Mouse (Mus musculus) testis, postnatal 10 days (tissue): ENCODE data around the gene Spag8.

ENCODE experiments used
- DNase-seq: peaks from one replicate; pipeline ENCODE4 v3.0.0; 2021; ENCODE audit warnings: low spot score

Spag8 gene

DNA sequence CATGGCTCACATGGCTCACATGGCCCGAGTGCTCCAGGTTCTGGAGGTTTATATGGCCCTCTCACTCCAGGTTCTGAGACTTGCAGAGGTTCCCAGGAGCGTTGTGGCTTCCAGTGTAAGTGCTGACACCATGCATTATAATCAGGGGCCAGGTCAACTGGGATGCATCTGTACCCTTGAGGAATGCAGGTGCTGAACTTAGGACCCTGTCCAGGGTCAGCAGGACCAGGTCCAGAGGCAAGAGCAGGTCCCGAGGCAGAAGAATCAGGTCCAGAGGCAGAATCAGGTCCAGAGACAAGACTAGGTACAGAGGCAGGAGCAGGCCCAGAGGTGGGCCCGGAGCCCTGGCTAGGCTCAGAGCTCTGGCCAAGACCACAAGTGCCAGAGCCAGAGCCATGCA lies 668 bp downstream of the Spag8 start:
- no peak for DNase-seq

DNA sequence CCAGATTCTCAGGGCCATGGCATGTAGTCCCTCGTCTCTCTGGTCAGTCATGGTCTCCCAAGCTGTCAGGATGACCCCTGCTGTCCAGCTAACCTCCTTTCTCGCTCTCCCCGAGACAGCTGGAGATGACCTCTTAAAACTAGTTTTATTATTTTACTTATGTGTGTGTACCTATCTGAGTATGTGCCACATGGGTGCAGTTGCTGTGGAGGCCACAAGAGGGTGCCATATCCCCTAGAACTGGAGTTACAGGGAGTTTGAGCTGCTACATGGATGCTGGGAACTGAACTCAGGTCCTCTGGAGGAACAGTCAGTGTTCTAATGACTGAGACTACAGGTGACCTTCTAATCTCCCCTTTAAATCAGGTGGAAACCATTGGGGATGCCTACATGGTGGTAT lies 3.6 kb downstream of the Spag8 start:
- DNase-seq, result no peak

- peak; percentile 30 for DNase-seq
These were observed 12.9 kb downstream of the Spag8 start for GRCm38 (mm10) chr4:43640491-43640890.

DNA sequence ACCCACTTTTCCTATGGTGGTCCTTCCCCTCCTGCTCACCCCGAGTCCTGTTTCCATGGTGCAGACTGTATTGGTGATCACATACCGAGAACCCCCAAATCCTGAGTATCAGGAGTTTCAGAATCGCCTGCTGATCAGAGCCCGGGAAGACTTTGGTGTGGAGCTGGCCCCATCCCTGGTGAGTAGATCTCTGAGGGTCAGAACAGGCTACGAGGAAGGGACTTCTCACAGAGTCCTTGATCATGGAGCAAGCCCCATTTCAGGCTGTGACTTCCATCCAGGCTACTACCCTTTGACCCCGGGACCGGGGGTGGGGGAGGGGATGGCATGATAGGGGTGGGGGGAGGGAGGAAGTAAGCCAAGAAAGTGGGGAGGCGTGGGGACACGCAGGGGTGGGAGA lies 13.3 kb downstream of the Spag8 start:
- peak; percentile 39 for DNase-seq

DNA sequence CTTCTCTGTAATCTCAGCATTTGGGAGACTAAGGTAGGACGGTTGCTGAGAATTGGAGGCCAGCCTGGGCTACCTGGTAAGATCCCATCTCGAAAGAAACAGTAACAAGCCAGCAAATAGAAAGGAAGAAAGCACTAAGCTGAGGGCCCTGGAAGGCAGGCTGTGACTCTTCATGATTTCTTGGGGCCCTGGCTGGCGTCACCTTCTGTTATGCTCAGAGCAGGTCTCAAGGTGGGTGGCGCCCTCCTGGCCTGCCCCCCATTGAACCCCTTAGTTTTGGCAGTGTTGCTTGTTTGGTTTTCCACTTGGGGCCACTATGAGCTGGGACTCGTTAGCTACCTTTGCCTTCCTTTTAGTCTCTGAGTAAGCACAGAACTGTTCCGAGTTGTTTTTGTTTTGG lies 16.6 kb downstream of the Spag8 start:
- peak; percentile 33 for DNase-seq

DNA sequence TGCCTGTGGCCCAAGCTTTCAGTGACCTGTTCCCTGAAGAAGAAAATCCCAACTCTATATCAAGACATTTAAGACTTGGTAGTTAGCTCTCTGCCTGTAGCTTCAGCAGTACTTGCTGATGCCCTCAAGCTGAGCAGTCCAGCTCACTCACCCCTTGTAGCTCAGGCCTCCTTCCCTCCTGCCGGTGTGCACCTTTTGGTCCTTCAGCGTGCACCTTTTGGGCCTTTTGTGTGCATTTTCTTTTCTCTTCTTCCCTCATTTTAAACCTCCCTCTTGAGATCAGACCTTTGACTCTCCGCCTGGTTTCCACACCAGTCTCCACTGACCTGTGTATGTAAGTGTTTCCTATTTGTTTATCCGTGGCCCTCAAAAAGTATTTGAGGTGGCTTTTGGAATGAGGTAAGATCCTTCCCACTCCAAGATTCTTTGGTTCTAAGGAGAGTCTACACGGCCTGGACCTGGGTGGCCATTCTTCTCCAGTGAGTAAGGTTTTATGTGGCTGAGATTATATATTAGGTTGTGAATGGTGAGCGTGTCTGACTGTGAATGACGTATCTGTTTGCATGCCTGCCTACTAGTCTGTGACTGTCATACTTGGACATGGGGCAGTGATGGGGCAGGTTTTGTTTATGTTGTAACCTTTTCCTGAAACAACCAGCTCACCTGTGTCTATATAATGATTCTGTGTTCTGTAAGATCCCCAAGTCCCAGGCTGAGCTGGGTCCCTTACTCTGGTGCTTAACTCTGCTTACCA lies 18.6 kb downstream of the Spag8 start:
- peak; percentile 30 for DNase-seq

DNA sequence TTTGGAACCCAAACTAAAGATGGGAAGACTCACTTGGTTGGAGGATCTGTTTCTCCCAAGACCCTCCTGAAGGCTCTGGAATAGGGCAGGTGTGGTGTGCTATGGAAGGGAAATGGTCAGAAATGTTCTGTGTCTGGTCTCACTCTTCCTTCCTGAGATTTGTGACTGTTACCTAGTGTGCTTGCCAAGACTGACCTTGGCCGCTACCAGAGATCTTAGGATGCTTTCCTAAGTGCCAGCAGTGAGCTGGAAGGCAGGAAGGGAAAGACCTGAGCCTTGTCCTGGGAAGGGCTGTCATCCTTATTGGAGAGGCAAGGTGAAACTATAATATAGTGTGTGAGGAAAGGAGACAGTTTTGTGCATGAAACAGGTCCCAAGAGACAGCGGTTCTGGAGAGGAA lies 19.7 kb downstream of the Spag8 start:
- DNase-seq, result peak; percentile 31

DNA sequence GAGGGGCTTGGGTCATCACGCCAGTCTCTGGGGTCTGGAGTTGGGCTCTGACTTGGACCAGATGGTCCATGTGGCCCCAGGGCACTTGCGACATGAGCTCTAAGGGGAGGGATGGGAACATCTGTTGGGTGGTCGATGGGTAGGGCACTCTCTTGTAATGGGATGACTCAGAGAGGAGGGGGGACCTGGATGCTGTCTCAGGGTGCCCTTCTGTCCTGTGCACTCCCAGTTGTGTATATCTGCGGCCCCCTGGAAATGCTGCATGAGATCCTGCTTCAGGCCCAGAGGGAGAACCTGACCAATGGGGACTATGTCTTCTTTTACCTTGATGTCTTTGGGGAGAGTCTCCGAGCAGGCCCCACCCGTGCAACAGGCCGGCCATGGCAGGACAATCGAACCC lies 20.1 kb downstream of the Spag8 start:
- DNase-seq, result peak; percentile 43

- DNase-seq, result peak; percentile 50
These were observed 21.2 kb downstream of the Spag8 start for GRCm38 (mm10) chr4:43631956-43632920.

DNA sequence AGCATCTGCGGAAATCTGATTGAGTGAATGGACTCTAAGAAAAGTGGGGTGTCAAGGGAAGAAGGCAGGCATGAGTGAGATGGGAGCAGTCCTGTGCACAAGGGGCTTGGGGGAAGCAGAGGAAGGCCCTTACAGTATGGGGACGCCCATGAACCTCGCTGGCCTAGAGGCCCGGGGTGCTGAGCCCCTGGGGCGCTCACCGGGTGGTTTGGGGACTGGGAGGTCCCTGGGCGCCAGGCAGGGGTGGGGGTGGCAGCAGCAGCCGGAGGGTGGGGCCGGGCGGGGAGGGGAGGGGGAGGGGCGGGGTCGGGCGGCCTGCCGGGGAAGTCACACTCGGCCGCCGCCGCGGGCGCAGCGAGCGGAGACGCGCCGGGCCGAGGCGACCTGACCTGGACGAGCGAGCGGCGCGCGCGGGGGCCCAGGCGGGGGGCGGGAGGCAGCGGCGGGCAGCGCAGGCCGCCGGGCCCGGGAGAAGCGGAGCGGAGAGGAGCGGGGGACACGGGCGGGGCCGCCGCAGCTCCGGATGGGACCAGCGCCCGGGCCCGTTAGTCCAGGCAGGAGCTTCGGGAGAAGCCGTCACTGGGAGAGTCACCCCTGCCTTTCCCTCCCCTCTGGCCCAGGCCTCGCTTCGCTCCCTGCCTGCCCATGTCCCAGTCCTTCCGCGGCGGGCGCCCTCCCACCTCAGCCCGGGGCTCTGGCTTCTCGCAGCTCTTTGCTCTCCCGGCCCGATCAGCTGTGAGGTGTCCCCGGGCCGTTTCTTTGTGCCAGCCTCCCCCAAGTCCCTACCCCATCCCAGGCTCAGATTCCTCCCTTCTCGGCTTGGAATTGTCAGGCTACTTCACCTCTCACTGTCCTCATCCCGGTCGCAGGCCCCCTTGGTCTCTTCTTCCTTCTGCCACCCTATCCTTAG lies 22.1 kb downstream of the Spag8 start, which contains the start of gene Npr2:
TSS of gene Npr2 (plus strand) at position 890 of the 910 bp plus-strand sequence.
- DNase-seq, result peak; percentile 71

DNA sequence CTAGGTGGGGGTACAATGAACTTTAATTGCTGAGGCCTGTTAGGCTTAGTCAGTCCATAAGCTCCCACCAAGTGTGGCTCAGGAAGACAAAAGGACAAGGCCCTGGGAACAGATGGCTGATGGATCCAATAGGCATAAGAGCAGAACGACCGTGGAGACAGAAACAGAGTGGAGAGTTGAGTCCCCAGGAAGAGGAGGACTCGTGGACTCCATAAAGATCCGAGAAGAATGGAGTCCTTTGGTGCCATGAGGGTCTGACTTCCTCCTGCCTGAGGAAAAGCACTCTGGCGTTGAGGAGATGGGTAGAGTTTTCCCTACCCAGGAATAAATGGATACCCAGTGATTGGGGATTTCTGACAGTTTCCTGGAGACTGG lies 22.7 kb downstream of the Spag8 start:
- DNase-seq, result peak; percentile 35

GRCm38 (mm10) chr4:43630030-43630581 lies 23.3 kb downstream of the Spag8 start:
- peak; percentile 75 for DNase-seq

DNA sequence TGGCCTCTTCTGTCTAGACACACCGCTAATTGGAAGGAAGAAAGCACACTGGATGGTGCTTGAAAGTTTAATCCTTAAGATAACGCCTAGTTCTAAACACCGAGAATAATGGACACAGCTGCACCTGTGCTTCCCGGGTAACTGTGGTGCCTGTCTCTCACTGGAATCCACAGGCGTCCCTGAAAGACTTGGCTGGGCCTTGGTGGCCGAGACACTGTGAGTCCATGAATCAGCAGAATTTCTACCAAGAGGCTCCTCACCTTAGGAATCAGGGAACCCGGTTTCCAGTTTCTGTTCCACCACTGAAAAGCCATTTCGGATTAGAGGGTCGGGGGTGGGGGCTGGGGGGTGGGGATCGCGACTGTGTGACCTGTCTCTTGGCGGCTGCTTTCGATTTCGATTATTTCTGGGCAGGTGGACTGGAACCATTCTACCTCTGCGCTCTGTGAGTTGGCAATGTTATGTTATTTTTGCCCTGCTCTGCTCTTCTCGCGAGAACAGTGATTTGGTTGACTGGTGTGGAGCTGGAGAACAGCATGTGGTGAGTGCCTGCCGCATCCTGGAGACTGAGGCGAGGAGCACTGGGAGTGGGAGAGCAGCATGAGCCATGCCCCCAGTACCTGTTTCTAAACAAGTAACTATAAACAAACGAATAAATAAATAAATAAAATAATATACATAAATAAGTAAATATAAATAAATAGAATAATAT lies 24.1 kb downstream of the Spag8 start:
- peak; percentile 33 for DNase-seq

DNA sequence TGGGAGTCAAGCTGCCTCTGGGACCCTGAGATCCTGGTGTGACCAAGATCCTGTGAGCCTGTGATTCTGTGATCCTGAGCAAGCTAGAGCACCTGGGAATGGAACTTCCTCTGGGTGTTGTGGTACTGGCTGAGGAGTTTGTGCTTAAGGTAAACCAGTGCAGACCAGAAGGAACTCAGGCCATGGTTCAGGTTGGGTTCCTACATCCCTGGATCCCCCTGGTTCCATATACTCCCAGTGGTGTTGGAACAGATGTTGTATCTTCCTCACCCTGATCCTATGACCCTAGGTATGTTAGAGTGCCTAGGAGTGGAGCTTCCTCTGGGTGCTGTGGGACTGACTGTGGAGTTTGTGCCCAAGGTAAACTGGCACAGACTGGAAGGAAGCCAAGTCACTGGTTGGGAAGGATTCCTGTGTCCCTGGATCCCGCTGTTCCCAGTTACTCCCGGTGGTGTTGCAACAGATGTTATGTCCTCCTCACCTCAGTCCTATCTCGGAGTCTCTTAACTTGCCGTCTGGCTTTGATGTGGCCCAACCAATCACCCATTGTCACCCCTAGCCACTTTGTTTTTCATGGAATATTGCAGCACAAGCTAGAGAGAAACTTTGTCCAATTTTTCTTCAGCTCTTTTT lies 33.1 kb downstream of the Spag8 start:
- DNase-seq, result peak; percentile 36

DNA sequence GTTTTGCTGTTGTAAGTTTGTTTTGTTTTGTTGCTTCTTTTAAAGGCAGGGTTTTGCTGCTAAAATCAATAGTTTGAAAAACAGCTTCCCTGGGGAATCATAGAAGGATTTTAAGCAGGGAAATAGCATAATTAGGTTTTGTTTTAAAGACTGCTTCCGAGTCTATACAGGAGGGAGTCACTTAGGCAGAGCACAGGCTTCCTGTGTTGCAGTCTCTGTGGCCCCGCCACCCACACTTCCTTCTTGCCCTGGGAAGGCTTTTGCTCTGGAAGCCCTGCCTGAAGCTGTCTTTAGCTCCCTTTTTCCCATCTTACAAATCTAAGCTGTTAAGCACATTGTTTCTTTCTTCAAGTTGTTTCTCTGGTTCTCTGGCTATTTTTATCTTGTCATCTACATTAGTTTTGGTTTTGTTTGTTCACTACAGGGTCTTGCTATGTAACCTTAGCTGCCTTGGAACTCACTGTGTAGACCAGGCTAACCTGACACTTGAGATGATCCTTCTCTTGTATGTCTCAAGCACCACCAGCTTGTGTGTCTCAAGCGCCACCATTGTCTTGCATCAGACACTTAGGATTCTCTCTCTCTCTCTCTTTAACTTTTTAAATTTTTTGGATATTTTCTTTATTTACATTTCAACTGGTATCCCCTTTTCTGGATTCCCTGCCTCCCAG lies 40.2 kb downstream of the Spag8 start:
- DNase-seq, result no peak

DNA sequence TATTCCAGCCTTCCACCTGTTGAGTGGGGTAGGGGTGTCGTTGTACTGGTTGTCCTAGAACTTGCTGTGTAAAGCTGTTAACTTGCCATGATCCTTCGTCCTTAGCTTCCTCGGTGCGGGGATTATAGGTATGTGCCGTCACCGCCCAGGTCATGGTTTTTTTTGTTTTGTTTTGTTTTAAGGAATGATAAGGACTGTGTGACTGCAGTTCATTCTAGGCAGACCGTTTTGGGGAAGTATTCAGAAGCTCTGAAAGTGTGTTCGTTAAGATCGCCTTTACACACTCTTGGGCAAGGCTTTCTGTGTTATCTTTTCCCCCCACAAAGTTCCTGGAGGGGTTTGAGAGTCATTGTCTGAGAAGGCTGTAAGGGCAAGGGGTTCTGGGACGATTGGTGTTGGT lies 40.9 kb downstream of the Spag8 start:
- no peak for DNase-seq

DNA sequence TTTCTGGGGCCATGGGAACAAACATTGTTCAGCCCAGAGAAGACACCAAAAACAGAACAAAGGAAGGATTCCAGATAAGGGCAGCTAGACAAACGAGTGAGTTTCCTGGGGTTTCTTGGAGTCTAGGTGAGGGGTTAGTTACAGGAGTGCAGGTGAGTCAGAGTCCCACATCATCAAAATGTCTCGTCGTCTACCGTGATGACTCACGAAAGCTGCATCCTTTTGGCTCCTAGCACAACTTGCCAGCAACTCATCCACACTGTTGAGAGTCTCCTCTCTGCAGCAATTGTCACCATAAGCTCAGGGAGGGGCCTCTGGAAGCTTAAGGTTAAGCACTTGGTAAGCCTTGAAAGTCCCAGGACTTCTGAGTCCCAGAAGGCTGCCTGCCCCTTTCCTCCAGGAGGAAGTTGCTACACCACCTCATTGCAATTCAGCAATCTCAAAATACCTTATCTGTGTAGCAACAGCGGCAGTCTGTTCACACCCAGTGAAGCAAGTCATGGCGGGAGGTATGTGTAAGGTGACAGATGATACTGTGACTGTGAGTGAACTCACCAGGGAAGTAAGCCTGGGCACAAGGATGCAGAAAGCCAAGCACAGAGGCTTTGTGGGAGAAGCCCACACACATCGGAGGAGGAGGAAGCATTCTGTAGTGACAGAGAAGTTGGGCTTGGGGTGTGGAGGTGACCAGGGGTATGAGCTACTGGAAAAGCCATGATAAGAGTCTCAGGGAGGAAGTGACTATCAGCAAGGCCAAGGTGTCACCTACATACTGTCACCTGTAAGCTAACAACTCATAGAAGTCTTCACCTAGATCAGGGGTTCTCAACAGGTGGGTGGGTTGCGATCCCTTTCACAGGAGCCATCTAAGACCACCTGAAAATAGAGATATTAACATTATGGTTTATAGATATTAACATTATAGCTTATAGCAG lies 48.4 kb downstream of the Spag8 start:
- no peak for DNase-seq

GRCm38 (mm10) chr4:43604099-43604498 lies 49.3 kb downstream of the Spag8 start:
- DNase-seq, result no peak
